Mouse (Mus musculus) urinary bladder, adult 18-20 months (tissue): ENCODE results near the gene Ahcyl1.
"Not testable (repeated sequence)": the region's sequence is repeated elsewhere in the genome, so short reads cannot be mapped to it uniquely, and the experiment has no call there.

Source experiments
- DNase-seq, 2 experiments: peaks; one replicate each; pipeline ENCODE4 v3.0.0; 2022; ENCODE audit warnings: low spot score in 2 of 2, mixed read lengths in 2 of 2

Ahcyl1 gene

DNA sequence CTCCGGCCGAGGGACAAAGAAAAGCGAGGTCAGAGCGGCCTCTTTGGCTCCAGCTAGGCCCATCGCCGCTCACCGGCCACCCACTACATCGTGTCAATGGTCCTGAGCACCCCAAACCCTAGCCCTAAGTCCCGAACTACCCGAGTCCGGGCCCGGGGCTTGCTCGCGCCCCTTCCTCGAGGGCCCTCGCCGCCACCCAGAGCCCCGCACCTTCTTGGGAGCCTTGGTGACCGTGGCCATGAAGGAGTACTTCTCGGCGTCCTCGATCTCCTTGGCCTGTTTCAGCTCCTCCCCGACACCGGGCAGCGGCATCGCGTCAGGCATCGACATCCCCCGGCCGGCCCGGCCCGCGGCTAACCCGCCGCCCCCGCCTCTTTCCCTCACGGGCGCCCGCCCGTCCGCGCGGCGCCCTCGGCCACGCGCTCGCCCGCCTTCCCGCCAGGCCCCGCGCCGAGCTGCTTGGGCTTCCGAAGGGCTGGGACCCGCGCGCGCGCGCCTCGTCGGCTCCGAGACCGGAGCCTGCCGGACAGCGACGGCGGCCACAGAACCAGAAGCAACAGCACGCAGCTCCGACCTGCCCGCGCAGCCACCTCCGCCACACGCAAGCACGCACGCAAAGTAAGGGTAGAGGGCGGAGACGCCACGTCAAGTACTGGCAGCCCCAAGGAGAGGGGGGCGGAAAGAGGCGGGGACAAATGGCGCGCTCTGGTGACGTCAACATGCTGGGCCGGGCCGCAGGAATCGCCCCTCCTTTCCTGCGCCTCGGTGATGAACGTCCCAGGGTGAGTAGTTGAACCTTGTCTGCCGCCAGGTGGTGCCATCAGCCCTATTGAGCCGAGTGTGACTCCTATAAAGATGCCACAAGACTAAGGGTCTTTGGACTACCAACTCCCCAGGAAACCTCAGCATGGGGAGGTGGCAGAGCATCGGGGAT, at the start of gene Ahcyl1:
Gene Ahcyl1 (minus strand): TSS at position 613 of the 934 bp plus-strand sequence.
- DNase-seq = peak; percentile 98 to 99

DNA sequence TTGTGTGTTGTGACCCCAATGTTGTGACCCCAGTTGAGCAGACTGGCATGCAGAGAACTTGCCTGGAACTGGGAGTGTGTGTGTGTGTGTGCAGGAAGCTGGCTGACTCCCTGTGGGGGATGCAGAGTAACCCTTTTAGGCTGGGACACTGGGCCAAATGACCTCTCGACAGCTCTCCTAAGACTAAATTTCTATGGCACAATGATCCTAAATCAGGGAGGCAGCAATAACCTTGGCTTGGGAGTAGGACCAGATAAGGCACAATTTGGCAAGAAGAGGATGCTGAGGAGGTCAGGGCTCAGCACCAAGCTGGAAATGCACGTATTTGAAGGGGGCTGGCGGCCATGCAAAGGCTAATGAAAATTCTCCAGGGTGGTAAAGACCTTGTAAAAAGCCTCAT, 49.7 kb upstream of the Ahcyl1 start:
- no peak for DNase-seq

DNA sequence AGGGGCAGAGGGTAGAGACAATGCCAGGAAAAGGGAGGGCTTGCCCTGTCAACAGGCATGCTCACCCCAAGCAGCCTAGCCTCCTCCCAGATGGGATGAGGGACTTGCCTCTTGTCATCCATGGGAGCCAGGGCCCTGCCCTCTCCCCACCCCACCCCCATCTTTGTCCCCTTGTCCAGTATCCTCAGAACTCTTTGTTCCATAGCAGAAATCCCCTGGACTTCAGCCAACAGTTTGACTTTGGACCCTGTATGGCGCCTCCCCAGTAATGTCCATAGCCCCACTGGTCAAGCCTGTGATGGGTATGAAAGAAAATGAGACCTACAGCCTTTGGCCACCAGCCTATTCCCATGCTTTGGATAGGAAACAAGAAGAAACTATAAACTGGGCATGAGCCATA, 47.3 kb upstream of the Ahcyl1 start:
- no peak for DNase-seq

DNA sequence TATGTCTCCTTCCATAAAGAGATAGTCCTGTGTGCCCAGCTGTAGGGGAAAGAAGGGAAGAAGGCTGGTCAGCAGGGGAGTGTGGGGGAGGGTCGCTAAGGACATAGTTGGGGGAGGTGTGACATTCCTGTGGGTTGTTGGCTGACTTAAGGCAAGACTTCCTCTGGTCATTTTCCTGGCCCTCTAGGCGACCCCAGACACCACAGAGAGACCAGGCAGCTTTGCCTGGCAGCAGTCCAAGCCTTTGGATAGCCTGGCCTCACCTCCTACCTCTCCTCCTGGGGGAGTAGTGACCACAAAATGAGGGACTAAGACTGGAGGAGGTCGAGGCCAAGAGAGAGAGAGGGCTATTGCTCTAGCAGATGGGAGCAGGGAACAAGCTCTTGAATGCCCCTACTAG, 46.7 kb upstream of the Ahcyl1 start:
- DNase-seq = no peak

DNA sequence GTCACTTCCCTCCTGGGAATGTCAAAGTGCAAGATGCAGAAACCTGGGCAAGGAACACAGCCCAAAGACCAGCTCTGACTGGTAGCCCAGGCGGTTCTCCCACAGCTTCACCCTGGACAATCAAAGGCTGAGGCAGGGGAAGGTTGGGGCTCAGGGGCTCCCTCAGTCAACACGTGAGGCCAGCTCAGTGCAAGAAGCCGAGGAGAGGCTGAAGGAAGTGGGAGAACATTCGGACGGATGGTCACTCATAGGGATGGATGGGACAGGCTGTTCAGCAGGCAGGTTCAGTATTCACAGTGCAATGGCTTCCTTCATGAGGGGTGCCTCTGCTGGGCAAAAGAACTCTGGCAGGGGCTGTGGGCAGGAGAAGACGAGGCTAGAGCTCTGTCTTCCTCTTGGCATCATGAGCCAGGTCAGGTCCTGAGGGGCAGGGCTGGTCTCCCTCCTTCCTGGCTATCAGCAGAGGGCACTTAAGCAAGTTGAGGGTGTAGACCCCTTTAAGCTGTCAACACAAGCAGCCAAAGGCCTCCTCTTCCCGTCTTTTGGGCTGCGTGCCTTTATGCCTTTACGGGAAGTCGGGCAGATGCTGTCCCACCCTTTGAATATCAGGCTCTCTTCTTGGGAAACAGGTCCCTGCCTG, 45.8 kb upstream of the Ahcyl1 start:
- no peak for DNase-seq

DNA sequence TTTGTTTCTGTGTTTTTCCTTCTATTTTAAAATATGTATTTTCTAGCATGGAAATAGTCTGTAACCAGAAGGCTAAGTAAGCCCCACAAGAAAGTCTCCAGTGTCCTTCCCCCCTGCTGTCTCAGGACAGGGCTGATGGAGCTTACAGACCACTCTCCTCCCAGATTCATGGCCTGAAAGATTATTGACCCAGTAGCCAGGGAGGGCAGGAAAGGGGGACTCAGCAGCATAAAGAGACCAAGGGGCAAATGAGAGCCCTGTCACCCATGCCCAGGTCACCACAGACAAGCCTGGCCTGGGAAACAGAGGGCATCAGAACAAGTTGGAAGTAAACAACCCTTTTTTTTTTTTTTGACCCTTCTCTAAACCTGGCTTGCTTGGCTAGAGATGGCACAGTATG, 45.0 kb upstream of the Ahcyl1 start:
- no peak for DNase-seq

DNA sequence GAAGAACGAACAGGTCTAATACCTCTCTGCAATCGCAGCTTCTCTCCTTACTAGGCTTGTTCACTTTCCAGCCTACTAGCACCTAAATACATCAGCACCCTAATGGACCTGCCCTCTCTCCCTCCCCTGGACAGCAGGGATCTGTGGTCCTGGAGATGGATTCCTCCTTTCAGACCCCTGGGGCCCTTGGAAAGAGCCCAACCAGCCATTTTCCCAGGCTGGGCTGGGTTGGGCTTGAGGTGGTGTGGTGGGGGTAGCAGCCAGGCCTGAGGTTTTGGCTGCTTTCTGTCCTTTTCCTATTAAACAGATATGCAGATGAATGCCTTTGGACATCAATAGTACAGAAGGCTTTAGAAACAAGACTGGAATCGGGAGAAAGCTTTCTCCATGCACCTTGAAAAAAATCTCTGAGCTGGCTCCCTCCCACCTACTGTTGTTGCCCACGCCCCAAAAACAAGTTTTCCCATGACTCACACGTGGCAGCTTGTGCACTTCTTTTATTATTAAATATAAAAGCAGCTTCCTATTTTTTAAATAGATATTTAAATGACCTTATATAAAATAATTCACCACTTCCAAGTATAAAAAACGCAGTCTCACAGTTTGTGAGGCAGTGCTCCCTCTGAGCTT, 44.3 kb upstream of the Ahcyl1 start:
- DNase-seq = no peak

DNA sequence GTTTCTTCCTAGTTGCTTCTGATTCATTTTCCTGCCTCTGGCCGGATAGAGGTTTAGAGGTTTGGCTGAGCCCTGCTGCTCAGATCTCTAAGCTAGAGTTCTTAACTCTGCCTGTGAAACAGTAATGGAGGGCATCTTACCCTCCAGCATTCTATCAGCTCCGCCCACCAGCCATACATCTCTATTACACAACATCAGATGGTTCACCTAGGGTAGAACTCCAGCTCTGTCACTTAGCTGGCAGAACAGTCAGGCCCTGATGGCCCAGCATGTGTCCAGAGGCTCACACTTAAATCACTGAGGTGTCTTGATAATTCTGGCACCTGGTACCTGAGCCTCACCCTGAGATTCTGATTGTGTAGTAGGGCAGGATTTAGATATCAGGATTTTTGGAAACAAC, 43.6 kb upstream of the Ahcyl1 start:
- no peak for DNase-seq

DNA sequence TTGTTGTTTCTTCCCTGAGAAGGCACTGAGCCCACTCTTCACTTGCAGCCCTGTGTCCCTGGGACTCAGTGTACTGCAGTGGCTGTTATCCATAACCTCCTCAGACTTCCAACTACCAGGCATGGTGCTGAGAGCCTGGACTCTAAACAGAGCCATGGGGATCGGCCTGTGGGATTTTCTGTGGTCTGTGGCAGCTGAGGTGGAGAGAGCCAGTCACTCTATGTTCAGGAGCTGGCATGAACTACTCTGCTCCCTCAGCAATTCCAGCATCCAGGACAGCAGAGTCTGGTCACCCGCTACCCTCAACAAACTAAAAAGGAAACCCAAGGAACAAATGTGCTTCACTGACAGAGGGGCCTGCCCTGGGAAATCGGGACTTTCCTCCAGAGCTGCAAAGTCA, 43.1 kb upstream of the Ahcyl1 start:
- no peak for DNase-seq

DNA sequence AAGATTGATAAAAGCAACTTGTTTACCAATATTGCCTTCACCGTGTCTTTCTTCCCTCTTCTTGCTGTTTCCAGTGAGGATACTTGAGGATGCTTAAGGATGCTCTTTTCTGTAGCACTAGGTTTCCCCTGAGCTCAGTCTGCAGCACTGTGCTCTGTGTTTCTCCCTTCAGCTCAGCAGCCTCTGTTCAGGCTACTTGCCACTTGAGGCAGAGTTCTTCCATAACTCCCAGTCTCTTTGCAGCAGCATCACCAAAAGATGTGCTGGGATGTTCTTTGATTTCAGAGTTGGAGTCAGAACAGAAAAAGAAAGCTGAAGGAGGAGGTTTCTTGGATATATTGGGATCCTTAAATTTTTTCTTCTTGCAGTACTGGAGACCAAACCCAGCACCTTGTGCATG, 42.3 kb upstream of the Ahcyl1 start:
- no peak for DNase-seq

DNA sequence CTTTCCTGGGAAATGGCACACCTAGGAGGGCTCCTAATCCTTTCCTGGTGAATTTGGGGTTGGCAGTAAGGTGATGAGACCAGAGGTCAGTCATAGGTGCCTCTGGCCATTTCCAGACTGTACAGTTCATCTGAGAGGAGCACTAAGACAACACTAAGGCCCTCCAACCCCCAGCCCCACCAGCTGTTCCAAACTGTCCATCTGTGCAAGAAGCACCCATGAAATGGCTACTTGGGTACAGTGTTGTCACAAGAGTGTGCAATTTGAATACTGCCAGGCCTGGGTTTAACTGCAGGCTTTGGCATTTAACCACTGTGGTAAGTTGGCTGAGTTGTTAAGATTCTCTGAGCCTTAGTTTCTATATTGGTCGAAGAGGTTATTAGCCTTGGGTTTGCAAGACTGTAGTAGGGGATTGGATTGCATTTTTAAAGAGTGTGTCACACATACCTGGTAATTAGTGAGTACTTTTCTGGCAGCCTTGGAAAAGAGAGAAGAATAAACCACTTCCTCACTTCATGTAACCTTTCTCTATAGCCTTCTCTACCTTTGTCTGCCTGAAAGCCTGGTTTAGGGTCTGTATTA, 41.3 kb upstream of the Ahcyl1 start:
- DNase-seq = no peak

DNA sequence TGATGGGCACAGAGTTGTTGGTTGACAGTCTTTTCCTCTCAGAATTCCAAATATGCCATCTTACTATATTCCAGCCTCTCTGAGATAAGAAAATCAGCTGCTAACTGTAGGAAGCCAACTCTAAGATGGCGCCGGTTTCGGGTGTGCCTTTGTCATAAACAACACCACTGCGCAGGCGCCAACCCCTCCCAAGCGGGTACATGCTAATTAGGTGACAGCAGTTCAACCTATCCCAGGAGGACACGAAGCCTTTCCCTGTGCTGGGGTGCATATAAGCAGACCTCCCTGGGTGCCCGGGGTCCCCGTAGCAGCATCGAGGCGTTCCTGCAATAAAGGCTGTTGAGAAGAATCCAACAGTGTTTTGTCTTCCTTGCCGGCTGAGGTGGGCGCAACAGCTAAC, 39.3 kb upstream of the Ahcyl1 start:
- DNase-seq = not testable (repeated sequence)

DNA sequence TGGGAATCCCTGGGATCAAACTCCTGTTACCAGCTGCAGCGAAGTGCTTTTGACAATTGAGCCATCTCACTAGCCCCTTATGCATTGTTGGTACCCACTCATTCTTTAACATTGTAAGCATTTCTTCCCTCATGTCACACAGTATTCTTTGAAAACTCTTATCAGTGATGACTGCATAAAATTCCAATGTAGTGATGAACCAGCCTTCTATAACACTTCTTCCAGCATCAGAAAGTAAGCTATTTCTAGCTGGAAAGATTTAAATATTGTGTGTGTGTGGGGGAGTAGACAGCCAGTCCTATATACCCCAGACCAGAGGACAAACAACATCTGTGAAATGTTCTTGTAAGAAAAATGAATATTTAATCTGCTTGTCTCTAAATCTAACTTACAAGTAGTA, 37.0 kb upstream of the Ahcyl1 start:
- no peak for DNase-seq

DNA sequence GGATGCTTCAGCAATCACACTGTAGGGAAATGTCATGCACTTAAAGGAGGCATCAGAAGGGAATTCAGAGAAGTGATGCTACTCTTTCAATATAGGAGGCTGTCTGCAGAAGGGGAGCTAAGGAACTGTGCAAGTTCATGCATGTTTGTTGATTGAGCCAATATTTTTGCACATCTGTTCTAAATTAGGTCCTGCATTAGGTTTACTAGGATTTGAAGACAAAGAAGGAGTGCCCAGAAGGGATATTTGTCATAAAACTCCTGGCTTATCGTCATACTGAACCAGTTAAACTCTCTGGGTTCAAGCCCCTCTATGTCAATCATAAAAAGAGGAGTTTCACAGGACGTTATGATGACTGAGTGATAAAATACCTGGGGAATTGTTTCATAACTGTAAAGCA, 33.9 kb upstream of the Ahcyl1 start:
- DNase-seq = no peak

DNA sequence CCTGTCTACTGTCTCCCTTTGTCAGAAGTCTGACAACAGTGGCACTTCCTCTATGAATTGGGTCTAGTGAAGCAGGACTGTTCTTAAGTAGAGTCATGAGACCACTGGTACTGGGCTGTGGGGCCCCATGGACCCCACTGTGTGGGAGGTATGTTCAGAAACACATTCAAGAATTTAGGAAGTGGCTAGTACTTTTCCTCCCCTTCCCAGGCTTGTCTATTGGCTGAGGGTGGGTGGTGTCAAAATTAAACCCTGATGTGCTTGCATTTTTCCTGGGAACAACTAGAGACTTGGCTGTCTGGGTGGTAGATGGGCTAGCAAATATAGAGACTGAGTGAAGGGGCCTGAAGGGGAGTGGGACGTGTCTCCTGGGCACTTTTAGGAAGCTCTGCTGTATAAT, 32.1 kb upstream of the Ahcyl1 start:
- DNase-seq = no peak

DNA sequence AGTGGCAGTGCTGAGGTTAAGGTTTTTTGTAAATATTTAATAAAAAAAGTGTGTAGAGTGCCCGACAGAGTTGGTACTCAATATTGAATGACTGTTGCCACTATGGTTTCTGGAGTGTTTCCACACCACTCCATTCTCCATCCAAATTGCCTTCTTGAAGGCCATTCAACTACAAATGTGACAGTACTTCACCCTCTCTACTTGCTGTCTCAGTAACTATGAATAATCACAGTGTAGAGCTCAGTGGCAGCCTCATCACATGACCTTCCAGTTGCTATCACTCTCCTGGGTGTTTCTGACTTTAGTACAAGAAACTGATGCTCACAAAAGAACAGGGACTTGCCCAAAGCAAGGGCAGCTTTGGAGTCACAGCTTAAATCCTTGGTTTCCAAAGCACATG, 19.6 kb upstream of the Ahcyl1 start:
- DNase-seq = no peak

DNA sequence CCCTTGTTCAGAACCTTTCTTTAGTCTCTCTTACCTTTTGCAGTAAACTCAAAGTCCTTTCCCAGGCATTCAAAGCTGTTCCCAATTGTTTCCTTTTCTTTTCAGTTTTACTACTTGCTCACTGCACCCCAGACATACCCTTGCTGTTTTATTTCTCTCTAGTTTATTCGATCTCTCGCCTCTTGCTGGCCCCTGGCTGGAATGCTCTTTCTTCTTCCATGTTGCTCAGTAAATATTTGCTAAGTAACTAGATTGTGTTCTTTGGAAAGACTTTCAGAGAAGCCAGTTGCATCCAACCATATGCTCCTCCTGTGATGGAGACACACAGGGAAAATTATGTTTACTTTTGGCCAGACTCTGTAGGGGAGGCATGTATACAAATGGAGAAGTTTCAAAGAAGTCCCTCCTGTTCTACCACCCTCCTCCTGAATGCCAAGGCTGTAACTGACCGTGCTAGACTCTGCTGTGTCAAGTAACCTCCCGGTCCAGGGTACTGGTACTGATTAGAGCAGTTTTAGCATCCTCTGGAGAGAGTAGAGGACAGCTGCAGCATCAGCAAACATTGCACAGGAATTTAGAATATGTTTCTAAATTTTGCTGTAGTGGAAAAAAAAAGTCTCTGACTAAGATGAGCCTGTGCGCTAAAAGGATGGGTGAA, 18.0 kb upstream of the Ahcyl1 start:
- no peak for DNase-seq

DNA sequence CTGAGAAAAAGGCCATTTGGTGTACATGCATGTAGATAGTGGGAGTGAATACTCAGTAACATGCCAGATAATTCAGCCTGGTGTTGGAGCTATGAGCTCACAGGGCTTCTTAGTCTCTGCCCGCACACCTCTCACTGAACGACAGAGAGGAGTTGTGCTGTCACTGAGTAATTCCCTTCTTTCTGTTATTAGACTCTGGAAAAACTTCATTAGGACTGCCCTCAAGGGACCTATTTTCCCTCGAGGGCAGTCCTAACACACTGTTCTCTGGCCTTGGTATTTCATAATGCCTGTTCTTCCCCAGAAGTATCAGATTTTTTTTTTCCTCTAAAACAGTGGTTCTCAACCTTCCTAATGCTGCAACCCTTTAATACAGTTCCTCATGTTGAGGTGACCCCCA, 15.7 kb upstream of the Ahcyl1 start:
- no peak for DNase-seq

DNA sequence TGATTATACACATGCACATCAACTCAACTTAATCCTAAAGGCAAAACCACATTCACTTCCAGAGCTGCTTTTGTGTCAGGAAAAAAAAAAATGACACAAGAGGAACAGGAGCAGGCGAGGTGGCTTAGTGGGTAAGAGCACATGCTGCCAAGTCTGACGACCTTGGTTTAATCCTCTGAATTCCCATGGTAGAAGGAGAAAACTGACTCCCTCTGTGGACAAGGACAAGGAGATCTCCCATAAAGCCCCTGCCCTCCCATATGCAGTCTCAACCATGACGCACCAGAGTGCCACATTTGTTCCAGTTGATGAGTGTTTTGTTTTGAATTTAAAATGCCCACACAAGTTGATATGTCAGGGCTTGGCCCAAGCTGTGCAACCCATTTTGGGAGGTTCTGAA, 12.8 kb upstream of the Ahcyl1 start:
- DNase-seq = no peak

DNA sequence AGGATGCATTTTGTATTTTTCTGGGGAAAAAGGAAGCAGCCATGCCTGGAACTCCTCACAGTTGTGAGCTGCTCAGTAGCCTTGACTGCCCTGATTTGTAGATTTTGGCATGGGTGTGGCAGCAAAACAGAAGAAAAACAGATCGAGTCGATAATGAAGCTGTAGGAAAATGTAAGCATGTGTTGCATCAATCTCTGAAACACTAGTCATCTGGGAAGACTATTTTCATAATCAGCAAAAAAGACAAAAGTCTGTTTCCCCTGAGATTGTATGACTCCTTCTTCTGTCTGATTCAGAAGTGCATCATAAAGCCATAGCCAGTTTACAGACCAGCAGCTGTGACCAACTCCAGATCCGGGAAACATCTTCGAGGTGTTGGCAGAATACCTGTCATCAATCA, 10.9 kb upstream of the Ahcyl1 start:
- DNase-seq = no peak

DNA sequence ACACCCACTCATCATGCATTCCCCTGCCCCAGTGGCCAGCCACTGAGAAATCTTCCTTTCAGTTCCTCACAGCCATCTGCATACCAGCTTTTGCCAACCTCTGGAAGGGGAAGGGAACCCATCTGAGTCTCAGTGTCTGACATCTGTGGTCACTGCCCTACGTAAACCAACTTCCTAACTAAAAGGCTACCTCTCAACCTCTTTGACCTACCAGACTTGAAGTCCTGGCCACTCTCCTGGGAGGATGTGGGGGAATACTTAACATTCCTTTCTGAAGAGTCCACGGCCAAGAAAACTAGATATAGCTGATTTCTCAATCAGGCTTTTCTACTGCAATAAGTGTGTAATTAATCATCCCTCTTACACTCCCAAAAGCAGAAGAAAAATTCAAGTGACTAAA, 9.8 kb upstream of the Ahcyl1 start:
- no peak for DNase-seq

DNA sequence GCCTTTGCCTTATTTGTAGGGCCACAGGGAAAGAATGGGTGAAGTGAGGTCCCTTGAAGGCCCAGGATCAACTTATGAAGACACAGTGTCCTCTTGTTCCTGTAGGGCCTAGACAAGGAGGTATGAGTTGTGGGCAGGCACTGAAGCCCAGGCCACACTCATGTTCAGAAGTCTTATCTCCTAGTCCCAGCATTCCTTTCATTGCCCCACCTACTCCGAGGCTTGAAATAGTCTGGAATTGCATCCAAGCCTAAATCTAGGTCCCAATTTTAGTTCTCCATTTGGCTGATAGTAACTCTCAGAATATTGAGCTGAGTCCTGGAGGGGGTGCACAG, 8.0 kb upstream of the Ahcyl1 start:
- DNase-seq = no peak
